In genomic region chr15:80753351-80753750, GRCm38 (mm10) we compare ENCODE assay signal across 13 mouse cellular contexts. TPM values are rescaled to one million over a fixed set of nuclear protein-coding genes. Genes with fewer than 3 reads are reported as not detected.
DNase-seq lines count a peak whose midpoint lies in the region; ATAC-seq lines count a peak whose summit lies in the region.
"Had no signal": no experiment of that assay in that cellular context is flagged by ENCODE, and none has a peak within 500 bp of the region (broad histone marks: within the 10 kb centered on the region; RNA-seq: fewer than 3 reads in every experiment).

No protein-coding gene starts in this region.

- H3K27ac ChIP-seq in kidney, embryonic 16.5 days (ENCODE audit: low read length): no peak overlapping the region
- H3K27ac ChIP-seq: liver, embryonic 14.5 days had no signal

- no peak overlapping the region for H3K4me3 ChIP-seq in kidney, embryonic 16.5 days (ENCODE audit: low read length)
- H3K4me3 ChIP-seq: megakaryocyte, embryonic 14.5 days; myocyte had no signal

- H3K9me3 ChIP-seq in kidney, embryonic 16.5 days (ENCODE audit: low read length): no peaks in the 10 kb centered on the region
- H3K9me3 ChIP-seq: megakaryocyte, embryonic 14.5 days had no signal

- H3K36me3 ChIP-seq in kidney, embryonic 16.5 days (ENCODE audit: insufficient read depth, low read length): no peaks in the 10 kb centered on the region

- 84% methylated on average over 6 of the region's 6 CpGs for WGBS in kidney, embryonic 16.5 days

- H3K27me3 ChIP-seq in kidney, embryonic 16.5 days (ENCODE audit: insufficient read depth, low read length): no peaks in the 10 kb centered on the region
- H3K27me3 ChIP-seq: megakaryocyte, embryonic 14.5 days had no signal

- no peak for ATAC-seq in kidney, embryonic 16.5 days (ENCODE audit: low FRiP score, low TSS enrichment)

- peak; percentile 25 for DNase-seq in gastrocnemius, adult 18-20 months (ENCODE audit: low spot score)
- no peak for DNase-seq in gastrocnemius, adult 8-10 months (ENCODE audit: low spot score in 2 of 2)
- peak; percentile 22 for DNase-seq in kidney, adult 18-20 months
- DNase-seq in ovary, postnatal 36 days (ENCODE audit: low spot score): peak; percentile 13
- no peak for DNase-seq in ovary, adult 18-20 months (ENCODE audit: low spot score)
- DNase-seq in kidney, postnatal 36 days: peak; percentile 27 to 28
- DNase-seq: cerebellum, postnatal 14 days; lung, postnatal 10 days; right cerebral cortex, postnatal 14 days had no signal

- H3K4me1 ChIP-seq in kidney, embryonic 16.5 days (ENCODE audit: insufficient read depth, low read length): no peaks in the 10 kb centered on the region

- H3K4me2 ChIP-seq in kidney, embryonic 16.5 days (replicated peaks; ENCODE audit: low read depth, low read length): no peak overlapping the region

- H3K9ac ChIP-seq in kidney, embryonic 16.5 days (replicated peaks; ENCODE audit: low read length): no peak overlapping the region
- H3K9ac ChIP-seq: liver, embryonic 14.5 days had no signal

RNA-seq across cellular contexts. Expression of gene Tnrc6b, which starts 42.2 kb away (rescaled TPM):
- total RNA-seq in gastrocnemius, adult 18-20 months (2021): 10 to 100 TPM; 43.7 to 48.2 TPM
- 10 to 100 TPM; 46.5 to 53.7 (median 48.9) TPM for total RNA-seq in gastrocnemius, adult 8-10 months (2022)
- 27.4 and 33.9 TPM in 2 replicates for polyA plus RNA-seq in kidney, embryonic 16.5 days (2015; fragmentation: Nextera tagmentation; extraction: Ambion mirVana)

Comparison
In these comparisons a context has a peak if more than half of its experiments do, and no peak if none do; other contexts are left out.
1. DNase-seq: peak in gastrocnemius, adult 18-20 months (single experiment), kidney, adult 18-20 months (single experiment), ovary, postnatal 36 days (single experiment) and kidney, postnatal 36 days (2 of 2); none in gastrocnemius, adult 8-10 months (0 of 2) and ovary, adult 18-20 months (single experiment).